Mouse (Mus musculus): ENCODE measurements around the gene Pld1.

DNA sequence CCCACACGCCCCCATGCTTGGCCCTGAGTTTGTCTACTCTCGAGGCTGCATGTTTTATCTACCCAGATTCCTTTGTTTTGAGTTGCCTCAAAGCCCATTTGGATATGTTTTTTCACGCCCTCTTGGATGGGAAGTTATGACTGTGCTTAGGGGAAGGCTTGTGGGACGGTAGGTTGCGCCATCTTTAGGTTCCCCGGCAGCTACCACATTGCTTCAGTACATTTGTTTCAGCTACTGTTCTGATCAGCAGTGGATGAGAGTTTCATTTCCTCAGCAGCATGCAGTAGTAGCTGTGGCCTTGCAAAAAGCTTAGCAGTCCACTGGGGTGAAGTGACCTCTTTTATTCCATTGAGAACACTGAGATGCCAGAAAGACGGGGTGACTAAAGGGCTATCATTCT lies 73.7 kb downstream of the Pld1 start:
- no peak for TF ChIP-seq CTCF (IDR thresholded peaks at IDR 0.05; ENCODE audit: extremely low read depth, insufficient read depth, insufficient read length, insufficient replicate concordance)
- TF ChIP-seq POLR2A (IDR thresholded peaks at IDR 0.05; ENCODE audit: low read depth, low read length) = no peak
